Mouse (Mus musculus) heart, embryonic 15.5 days (tissue): ENCODE results near the gene Cdc25b. TPM values are rescaled to one million over a fixed set of nuclear protein-coding genes. Genes with fewer than 3 reads are reported as not detected.

Experiments
- ATAC-seq: fragments of 200-750 bp; cut with Nextera tagmentation; replicated peaks from 2 replicates; pipeline ENCODE4 v1.8.0; 2017; ENCODE audit warnings: low read depth, moderate TSS enrichment; ENCODE audit not compliant: insufficient number of reproducible peaks, insufficient read depth, low FRiP score
- H3K27ac ChIP-seq: fragments of 300-500 bp; sonication (generic); 2 replicates; pipeline ENCODE4 v1.5.1; 2015; ENCODE audit warnings: mild to moderate bottlenecking, inconsistent platforms
- H3K27me3 ChIP-seq: fragments of 300-500 bp; sonication (generic); 2 replicates; pipeline ENCODE4 v1.6.1; 2015; ENCODE audit warnings: inconsistent platforms
- H3K36me3 ChIP-seq: fragments of 300-500 bp; sonication (generic); 2 replicates; pipeline ENCODE4 v1.6.1; 2015; ENCODE audit warnings: mild to moderate bottlenecking, inconsistent platforms
- H3K4me1 ChIP-seq: fragments of 300-500 bp; sonication (generic); replicated peaks from 2 replicates; pipeline ENCODE4 v1.6.1; 2015; ENCODE audit warnings: inconsistent platforms
- H3K4me2 ChIP-seq: fragments of 300-500 bp; sonication (generic); 2 replicates; pipeline ENCODE4 v1.6.1; 2015; ENCODE audit warnings: inconsistent platforms, mild to moderate bottlenecking, moderate library complexity
- H3K4me3 ChIP-seq: fragments of 300-500 bp; sonication (generic); 2 replicates; pipeline ENCODE4 v1.5.1; 2015; ENCODE audit warnings: mild to moderate bottlenecking, inconsistent platforms
- H3K9ac ChIP-seq: fragments of 300-500 bp; sonication (generic); 2 replicates; pipeline ENCODE4 v1.6.1; 2015; ENCODE audit warnings: mild to moderate bottlenecking, inconsistent platforms
- H3K9me3 ChIP-seq: fragments of 300-500 bp; sonication (generic); replicated peaks from 2 replicates; pipeline ENCODE4 v1.6.1; 2016; ENCODE audit warnings: inconsistent platforms
- WGBS: fragments of 180-500 bp; shearing (Covaris S2); methylation state at CpG from one replicate; pipeline ENCODE4 v1.1.7; 2015; ENCODE audit warnings: mixed read lengths; 5-methylcytosine and 5-hydroxymethylcytosine counted together
- polyA plus RNA-seq: library from polyadenylated mRNA; unstranded; fragments of >200 nt; fragmentation: Nextera tagmentation; extraction: Ambion mirVana; gene quantifications from 2 replicates; pipeline ENCODE4 v1.2.1, GENCODE M21; 2015

The Cdc25b gene
- polyA plus RNA-seq, 1 experiment from 2014 or later: 49.9 TPM

GRCm38 (mm10) chr2:131233307-131234126 lies 46.8 kb downstream of the Cdc25b start, which contains the start of gene Mavs:
Mavs (plus strand) TSS chr2:131234063.
- Histone ChIP-seq H3K4me1 (peaks cover 22% of the 10 kb centered on the region), H3K9me3 (no peaks in the 10 kb centered on the region), H3K4me3 (peak within 1 kb of the TSS; percentile 75), H3K4me2 (peak within 1 kb of the TSS; percentile 91), H3K27ac (peak within 1 kb of the TSS; percentile 84), H3K9ac (peak within 1 kb of the TSS; percentile 82), H3K36me3 (no peaks in the 10 kb centered on the region), H3K27me3 (no peaks in the 10 kb centered on the region)
- 12% methylated on average over 29 of the region's 29 CpGs for WGBS
- ATAC-seq: peak; percentile 100

DNA sequence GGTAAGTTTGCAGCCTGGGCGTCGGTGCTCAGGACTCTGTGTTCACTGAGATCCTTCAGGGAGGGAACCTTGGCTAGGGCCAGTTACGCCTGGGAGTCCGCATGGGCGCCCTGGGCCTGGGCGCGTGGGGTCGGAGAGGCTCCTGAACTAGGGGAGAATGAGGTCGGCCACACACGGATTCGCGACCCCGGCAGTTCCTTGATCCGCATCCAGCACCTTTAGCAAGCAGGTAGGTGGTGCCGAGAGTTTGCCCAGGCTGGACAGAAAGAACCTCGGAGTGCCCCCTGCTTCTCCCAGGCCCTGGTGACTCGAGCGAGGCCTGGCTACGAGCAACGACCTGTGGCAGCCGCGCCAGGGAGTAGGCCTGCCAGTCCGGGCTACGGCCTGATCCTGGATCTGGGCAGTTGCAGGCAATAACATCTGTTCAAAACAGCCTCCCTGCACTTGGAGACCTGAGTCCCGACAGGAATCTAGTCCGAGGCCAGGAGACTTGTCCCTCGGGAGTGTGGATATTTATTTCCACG lies 47.4 kb downstream of the Cdc25b start:
- H3K27me3 ChIP-seq: no peaks in the 10 kb centered on the region
- H3K36me3 ChIP-seq: peaks cover 1% of the 10 kb centered on the region; the same call in 1 of the 2 replicates
- 6% methylated on average over 28 of the region's 28 CpGs for WGBS
- H3K4me2 ChIP-seq: peak overlapping the region; percentile 91
- H3K9ac ChIP-seq: peak overlapping the region; percentile 82
- peak; percentile 33; the same call in 1 of the 2 replicates for ATAC-seq
- H3K27ac ChIP-seq: peak overlapping the region; percentile 84
- no peaks in the 10 kb centered on the region for H3K9me3 ChIP-seq
- peaks cover 22% of the 10 kb centered on the region for H3K4me1 ChIP-seq
- peak overlapping the region; percentile 75 for H3K4me3 ChIP-seq

DNA sequence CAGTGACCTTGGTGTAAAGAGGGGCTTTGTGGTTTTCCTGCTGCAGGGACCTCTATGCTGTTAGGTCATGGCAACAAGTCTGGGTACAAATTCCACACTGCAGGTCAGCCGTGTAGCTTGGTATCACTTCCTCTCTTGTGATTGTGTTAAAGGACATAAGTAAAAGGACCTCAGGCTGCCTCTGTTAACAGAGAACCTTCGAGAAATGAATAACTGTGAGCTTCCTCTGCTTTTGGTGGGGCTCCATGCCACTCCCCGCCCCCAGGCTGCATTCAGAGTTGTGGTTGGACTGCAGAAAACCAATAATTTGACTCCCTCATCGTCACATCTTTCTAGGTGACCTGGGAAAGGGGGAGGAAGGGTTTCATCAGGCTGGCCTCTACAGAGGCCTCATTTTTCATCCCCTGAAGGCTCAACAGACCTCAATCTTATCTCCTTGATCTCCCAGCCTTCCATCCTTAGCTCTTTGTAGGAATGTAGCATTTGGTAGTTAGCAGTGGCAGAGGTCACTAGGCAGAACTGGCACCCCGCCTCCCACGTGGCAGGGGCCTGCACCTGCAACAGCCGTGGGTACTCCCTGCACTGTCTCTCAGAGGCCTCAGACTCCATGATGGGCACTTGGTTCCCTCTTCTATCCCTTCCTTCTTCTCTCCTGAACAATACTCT lies 48.4 kb downstream of the Cdc25b start:
- no peaks in the 10 kb centered on the region for H3K9me3 ChIP-seq
- H3K27me3 ChIP-seq: no peaks in the 10 kb centered on the region
- H3K36me3 ChIP-seq: peaks cover 10% of the 10 kb centered on the region; the same call in 1 of the 2 replicates
- peak overlapping the region; percentile 75 for H3K4me3 ChIP-seq
- peak overlapping the region; percentile 82; the same call in 1 of the 2 replicates for H3K9ac ChIP-seq
- 63% methylated on average over 7 of the region's 7 CpGs for WGBS
- H3K4me1 ChIP-seq: peaks cover 22% of the 10 kb centered on the region
- ATAC-seq: no peak
- H3K27ac ChIP-seq: no peak overlapping the region
- peak overlapping the region; percentile 91 for H3K4me2 ChIP-seq

DNA sequence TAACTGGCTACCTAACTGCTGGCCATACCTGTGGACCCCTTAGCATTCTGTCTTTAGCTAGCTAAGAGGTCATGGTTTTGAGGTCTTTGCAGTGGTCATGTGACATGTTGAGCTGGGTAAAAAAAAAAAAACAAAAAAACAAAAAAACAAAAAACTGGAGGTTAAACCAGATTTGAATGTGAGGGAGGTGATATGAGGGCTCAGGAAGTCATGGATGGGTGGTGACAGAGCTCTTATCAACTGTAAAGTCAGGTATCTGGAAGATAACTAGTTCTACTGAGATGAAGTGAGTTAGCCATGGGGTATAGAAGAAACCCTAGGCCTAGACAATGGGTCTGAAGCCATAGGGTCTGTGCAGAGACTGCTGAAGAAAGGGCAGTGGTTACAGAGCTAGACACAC lies 55.4 kb downstream of the Cdc25b start:
- Histone ChIP-seq H3K4me3 (no peak overlapping the region), H3K4me1 (no peaks in the 10 kb centered on the region), H3K36me3 (peaks cover 73% of the 10 kb centered on the region), H3K27me3 (no peaks in the 10 kb centered on the region), H3K27ac (no peak overlapping the region), H3K9ac (no peak overlapping the region), H3K9me3 (no peaks in the 10 kb centered on the region), H3K4me2 (no peak overlapping the region)
- ATAC-seq: no peak

GRCm38 (mm10) chr2:131242929-131243328 lies 56.2 kb downstream of the Cdc25b start:
- no peak overlapping the region for H3K4me3 ChIP-seq
- no peaks in the 10 kb centered on the region for H3K27me3 ChIP-seq
- no peak overlapping the region for H3K27ac ChIP-seq
- H3K9ac ChIP-seq: no peak overlapping the region
- no peak overlapping the region for H3K4me2 ChIP-seq
- WGBS: 54% methylated on average over 7 of the region's 7 CpGs
- peaks cover 79% of the 10 kb centered on the region for H3K36me3 ChIP-seq
- no peaks in the 10 kb centered on the region for H3K4me1 ChIP-seq
- no peaks in the 10 kb centered on the region for H3K9me3 ChIP-seq
- ATAC-seq: no peak

Other genes with a start within 250 kb of the Cdc25b start
- 2.8 and 4.7 TPM in 2 replicates for gene Gfra4, start 143.9 kb upstream of the Cdc25b start, polyA plus RNA-seq
- gene Adam33, start 123.1 kb upstream of the Cdc25b start, polyA plus RNA-seq: 13.5 and 16.5 TPM in 2 replicates
- 0.43 and 0.61 TPM in 2 replicates for gene Siglec1, start 100.2 kb upstream of the Cdc25b start, polyA plus RNA-seq
- gene Hspa12b, start 59.7 kb upstream of the Cdc25b start, polyA plus RNA-seq: 10.0 and 11.4 TPM in 2 replicates
- not detected in 2 replicates for gene Gm11037, start 53.5 kb upstream of the Cdc25b start, polyA plus RNA-seq
- 59.5 and 71.3 TPM in 2 replicates for gene 1700037H04Rik, start 26.9 kb upstream of the Cdc25b start, polyA plus RNA-seq
- 7.5 and 10.7 TPM in 2 replicates for gene Cenpb, start 6.9 kb upstream of the Cdc25b start, polyA plus RNA-seq
- 1.9 and 2.0 TPM in 2 replicates for gene Spef1, start 333 bp downstream of the Cdc25b start, polyA plus RNA-seq
- 35.5 and 40.2 TPM in 2 replicates for gene Ap5s1, start 20.1 kb downstream of the Cdc25b start, polyA plus RNA-seq
- 21.9 and 26.0 TPM in 2 replicates for gene Mavs, start 47.1 kb downstream of the Cdc25b start, polyA plus RNA-seq
- gene Pank2, start 75.5 kb downstream of the Cdc25b start, polyA plus RNA-seq: 24.2 and 24.4 TPM in 2 replicates
- 2.0 and 2.3 TPM in 2 replicates for gene Rnf24, start 165.9 kb downstream of the Cdc25b start, polyA plus RNA-seq